Mouse (Mus musculus) limb, embryonic 12.5 days (tissue): ENCODE results near the gene Dph5. TPM values are rescaled to one million over a fixed set of nuclear protein-coding genes. Genes with fewer than 3 reads are reported as not detected.

Experiments
- ATAC-seq: fragments of 200-750 bp; cut with Nextera tagmentation; 2 replicates; pipeline ENCODE4 v1.8.0; 2017; ENCODE audit warnings: low read depth, moderate TSS enrichment; ENCODE audit not compliant: insufficient number of reproducible peaks, insufficient read depth, low FRiP score, low TSS enrichment
- H3K27ac ChIP-seq: fragments of 300-500 bp; sonication (generic); 2 replicates; pipeline ENCODE4 v1.5.1; 2016; ENCODE audit warnings: mild to moderate bottlenecking, moderate library complexity
- H3K27me3 ChIP-seq: fragments of 300-500 bp; sonication (generic); 2 replicates; pipeline ENCODE4 v1.6.1; 2016; ENCODE audit warnings: mild to moderate bottlenecking, moderate library complexity
- H3K36me3 ChIP-seq: fragments of 300-500 bp; sonication (generic); 2 replicates; pipeline ENCODE4 v1.6.1; 2016; ENCODE audit warnings: mild to moderate bottlenecking, moderate library complexity
- H3K4me1 ChIP-seq: fragments of 300-500 bp; sonication (generic); replicated peaks from 2 replicates; pipeline ENCODE4 v1.6.1; 2016
- H3K4me2 ChIP-seq: fragments of 300-500 bp; sonication (generic); 2 replicates; pipeline ENCODE4 v1.6.1; 2016; ENCODE audit warnings: mild to moderate bottlenecking, moderate library complexity
- H3K4me3 ChIP-seq: fragments of 300-500 bp; sonication (generic); replicated peaks from 2 replicates; pipeline ENCODE4 v1.5.1; 2016; ENCODE audit warnings: mild to moderate bottlenecking
- H3K9ac ChIP-seq: fragments of 300-500 bp; sonication (generic); replicated peaks from 2 replicates; pipeline ENCODE4 v1.6.1; 2016; ENCODE audit warnings: mild to moderate bottlenecking, moderate library complexity
- H3K9me3 ChIP-seq: fragments of 300-500 bp; sonication (generic); 2 replicates; pipeline ENCODE4 v1.6.1; 2016; ENCODE audit warnings: mild to moderate bottlenecking, moderate library complexity
- WGBS: fragments of 180-500 bp; shearing (Covaris S2); methylation state at CpG from one replicate; pipeline ENCODE4 v1.1.7; 2016; 5-methylcytosine and 5-hydroxymethylcytosine counted together
- polyA plus RNA-seq: library from polyadenylated mRNA; unstranded; fragments of >200 nt; fragmentation: Nextera tagmentation; extraction: Ambion mirVana; gene quantifications from 2 replicates; pipeline ENCODE4 v1.2.1, GENCODE M21; 2016

Gene Dph5
- polyA plus RNA-seq, 1 experiment from 2014 or later, result 25.7 TPM

DNA sequence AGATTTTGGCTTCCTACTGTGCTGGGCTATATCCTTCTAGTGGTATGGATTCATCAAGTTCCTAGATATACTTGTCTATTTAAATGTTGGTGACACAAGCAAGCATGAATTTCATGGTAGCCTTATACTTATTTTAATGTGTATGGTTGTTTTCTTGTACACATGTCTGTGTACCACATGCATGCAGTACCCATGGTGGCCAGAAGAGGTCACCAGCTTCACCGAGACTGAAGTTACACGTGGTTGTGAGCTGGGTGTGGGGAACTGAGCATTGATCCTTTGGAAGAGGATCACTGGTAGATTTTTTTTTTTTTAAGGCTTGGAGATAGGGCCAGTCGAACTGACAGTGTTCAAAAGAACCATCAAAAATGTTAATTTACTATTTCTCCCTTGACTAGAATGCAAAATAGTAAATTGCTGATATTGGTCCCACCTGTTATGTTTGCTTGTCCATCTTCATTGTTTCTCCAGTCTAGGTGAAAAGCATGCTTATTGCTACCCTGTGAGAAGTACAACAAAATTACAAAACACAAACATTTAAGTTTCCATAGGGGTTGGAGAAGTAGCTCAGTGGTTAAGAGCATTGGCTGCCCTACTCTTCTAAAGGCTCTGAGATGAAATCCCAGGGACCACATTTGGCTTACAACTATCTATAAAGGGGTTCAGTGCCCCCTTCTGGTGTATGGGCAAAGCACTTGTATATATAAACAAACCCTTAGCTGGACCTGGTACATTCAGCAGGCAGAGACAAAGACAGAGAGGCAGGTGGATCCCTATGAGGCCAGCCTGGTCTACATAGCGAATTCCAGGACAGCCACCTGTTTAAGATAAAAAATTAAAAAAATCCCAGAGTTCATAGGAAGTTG, 49.3 kb downstream of the Dph5 start:
- no peak for ATAC-seq
- 60% methylated on average over 4 of the region's 4 CpGs for WGBS
- Histone ChIP-seq H3K27me3 (no peaks in the 10 kb centered on the region), H3K27ac (no peak overlapping the region), H3K9me3 (no peaks in the 10 kb centered on the region), H3K4me3 (no peak overlapping the region), H3K4me2 (no peak overlapping the region), H3K4me1 (no peaks in the 10 kb centered on the region), H3K36me3 (peaks cover 29% of the 10 kb centered on the region), H3K9ac (no peak overlapping the region)

GRCm38 (mm10) chr3:115937807-115938206, 50.2 kb downstream of the Dph5 start:
- no peak overlapping the region for H3K9ac ChIP-seq
- peaks cover 36% of the 10 kb centered on the region for H3K36me3 ChIP-seq
- no peak overlapping the region for H3K4me2 ChIP-seq
- WGBS, result 88% methylated on average over 10 of the region's 10 CpGs
- H3K27ac ChIP-seq, result no peak overlapping the region
- no peak for ATAC-seq
- H3K4me1 ChIP-seq, result no peaks in the 10 kb centered on the region
- H3K4me3 ChIP-seq, result no peak overlapping the region
- H3K27me3 ChIP-seq, result no peaks in the 10 kb centered on the region
- no peaks in the 10 kb centered on the region for H3K9me3 ChIP-seq

DNA sequence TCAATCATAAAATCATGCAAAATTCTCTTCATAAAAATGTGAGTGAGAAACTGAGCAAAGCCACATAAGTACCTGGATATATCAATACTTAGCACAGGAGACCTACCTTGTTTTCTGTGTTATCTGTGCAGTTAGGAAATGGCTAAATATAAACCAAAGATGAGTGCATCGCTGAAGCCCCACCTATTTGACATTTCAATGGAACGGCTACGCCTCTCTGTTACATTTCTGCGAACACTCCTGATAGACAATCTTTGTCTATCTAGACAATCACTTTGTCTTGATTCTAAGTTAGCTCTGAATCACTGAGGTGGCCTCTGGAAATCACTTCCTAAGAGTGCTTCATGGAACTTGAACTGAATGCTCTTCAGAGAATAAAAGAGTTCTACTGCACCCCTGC, 52.9 kb downstream of the Dph5 start:
- no peak for ATAC-seq

DNA sequence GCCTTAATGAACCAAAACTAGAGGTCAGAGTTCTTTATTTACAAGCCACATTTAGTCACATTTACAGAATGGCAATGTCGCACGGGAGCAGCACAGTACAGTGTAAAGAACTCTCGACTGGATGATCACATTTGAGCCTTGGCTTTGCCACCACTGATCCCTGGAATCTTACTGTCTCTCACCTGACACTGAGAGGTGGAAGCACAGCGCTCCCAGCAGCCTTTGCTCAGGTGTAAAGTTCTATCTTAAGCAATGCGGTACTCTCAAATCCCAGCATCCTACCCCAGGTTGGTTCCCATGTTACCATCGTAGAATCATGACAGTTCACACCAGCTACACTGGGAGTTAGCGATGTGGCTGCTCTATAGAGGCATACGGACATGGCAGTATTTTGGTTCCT, 53.8 kb downstream of the Dph5 start:
- Histone ChIP-seq H3K27me3 (no peaks in the 10 kb centered on the region), H3K9ac (no peak overlapping the region), H3K4me3 (no peak overlapping the region), H3K27ac (no peak overlapping the region), H3K9me3 (no peaks in the 10 kb centered on the region), H3K4me2 (no peak overlapping the region), H3K36me3 (peaks cover 66% of the 10 kb centered on the region), H3K4me1 (no peaks in the 10 kb centered on the region)
- no peak for ATAC-seq
- WGBS, result 92% methylated on average over 8 of the region's 8 CpGs

More for the DNA sequence above, 52.9 kb downstream of the Dph5 start:
- peaks cover 60% of the 10 kb centered on the region for H3K36me3 ChIP-seq
- no peaks in the 10 kb centered on the region for H3K4me1 ChIP-seq
- H3K27ac ChIP-seq, result no peak overlapping the region
- no peaks in the 10 kb centered on the region for H3K27me3 ChIP-seq
- WGBS, result 94% methylated on average over 4 of the region's 4 CpGs
- H3K4me3 ChIP-seq, result no peak overlapping the region
- H3K9me3 ChIP-seq, result no peaks in the 10 kb centered on the region
- no peak overlapping the region for H3K9ac ChIP-seq
- H3K4me2 ChIP-seq, result no peak overlapping the region

GRCm38 (mm10) chr3:115944376-115944775, 56.7 kb downstream of the Dph5 start:
- no peak overlapping the region for H3K27ac ChIP-seq
- no peak for ATAC-seq
- H3K27me3 ChIP-seq, result no peaks in the 10 kb centered on the region
- no peak overlapping the region for H3K4me3 ChIP-seq
- 93% methylated on average over 6 of the region's 6 CpGs for WGBS
- H3K9me3 ChIP-seq, result no peaks in the 10 kb centered on the region
- H3K36me3 ChIP-seq, result peaks cover 69% of the 10 kb centered on the region
- no peak overlapping the region for H3K4me2 ChIP-seq
- no peaks in the 10 kb centered on the region for H3K4me1 ChIP-seq
- H3K9ac ChIP-seq, result no peak overlapping the region

- Histone ChIP-seq H3K4me2 (no peak overlapping the region), H3K27me3 (no peaks in the 10 kb centered on the region), H3K4me3 (no peak overlapping the region), H3K27ac (no peak overlapping the region), H3K9ac (no peak overlapping the region), H3K36me3 (peaks cover 74% of the 10 kb centered on the region), H3K9me3 (no peaks in the 10 kb centered on the region), H3K4me1 (no peaks in the 10 kb centered on the region)
- no peak for ATAC-seq
- WGBS, result 93% methylated on average over 8 of the region's 8 CpGs
Measured at GRCm38 (mm10) chr3:115946272-115946671, 58.6 kb downstream of the Dph5 start.

GRCm38 (mm10) chr3:115949220-115949920, 61.7 kb downstream of the Dph5 start:
- no peak overlapping the region for H3K9ac ChIP-seq
- H3K27ac ChIP-seq, result no peak overlapping the region
- peaks cover 74% of the 10 kb centered on the region for H3K36me3 ChIP-seq
- H3K4me2 ChIP-seq, result no peak overlapping the region
- no peak overlapping the region for H3K4me3 ChIP-seq
- no peaks in the 10 kb centered on the region for H3K9me3 ChIP-seq
- 76% methylated on average over 3 of the region's 3 CpGs for WGBS
- no peak for ATAC-seq
- no peaks in the 10 kb centered on the region for H3K27me3 ChIP-seq
- H3K4me1 ChIP-seq, result no peaks in the 10 kb centered on the region

DNA sequence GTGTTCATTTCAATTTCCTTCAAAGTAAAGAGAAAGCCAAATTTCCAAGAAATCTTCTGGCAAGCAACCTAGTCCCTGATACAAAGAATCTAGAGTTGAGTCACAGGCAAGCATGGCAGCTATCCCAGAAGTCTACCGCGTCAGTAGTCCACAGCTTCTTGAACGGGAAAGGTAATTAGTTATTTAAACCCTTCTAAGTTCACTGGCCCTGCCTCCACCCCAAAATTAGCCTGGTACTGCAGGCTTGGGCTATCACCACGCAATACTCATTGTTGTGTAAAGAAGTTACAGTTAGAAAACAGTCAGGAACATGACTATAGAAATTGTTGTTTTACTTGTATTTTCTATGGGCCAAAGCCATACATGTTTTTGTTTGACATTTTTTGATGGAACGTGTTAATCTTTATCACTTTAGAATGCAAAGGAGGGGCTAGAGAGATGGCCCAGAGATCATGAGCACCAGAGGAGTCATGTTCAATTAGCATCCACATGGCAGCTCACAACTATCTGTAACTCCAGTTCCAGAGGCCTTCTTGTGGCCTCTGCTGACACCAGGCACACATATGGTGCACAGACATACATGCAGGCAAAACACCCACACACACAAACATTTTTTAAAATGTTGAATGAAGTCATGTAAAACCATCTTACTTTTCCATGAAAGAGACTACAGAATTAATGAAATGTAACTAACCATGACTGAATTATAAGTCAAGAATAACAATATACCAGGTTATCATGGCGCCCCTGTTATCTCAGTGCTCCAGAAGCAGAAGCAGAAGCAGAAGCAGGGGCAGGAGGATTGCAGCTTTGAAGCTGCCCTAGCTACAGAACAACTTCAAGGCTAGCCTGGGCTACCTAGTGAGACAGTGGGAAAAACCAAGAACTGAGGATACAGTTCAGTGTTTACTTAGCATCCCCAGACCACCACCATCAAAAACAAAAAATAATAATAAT, 62.6 kb downstream of the Dph5 start:
- ATAC-seq, result no peak
- peaks cover 74% of the 10 kb centered on the region for H3K36me3 ChIP-seq
- no peak overlapping the region for H3K9ac ChIP-seq
- H3K9me3 ChIP-seq, result no peaks in the 10 kb centered on the region
- H3K27me3 ChIP-seq, result no peaks in the 10 kb centered on the region
- 88% methylated on average over 6 of the region's 6 CpGs for WGBS
- no peaks in the 10 kb centered on the region for H3K4me1 ChIP-seq
- no peak overlapping the region for H3K27ac ChIP-seq
- H3K4me3 ChIP-seq, result no peak overlapping the region
- H3K4me2 ChIP-seq, result no peak overlapping the region

DNA sequence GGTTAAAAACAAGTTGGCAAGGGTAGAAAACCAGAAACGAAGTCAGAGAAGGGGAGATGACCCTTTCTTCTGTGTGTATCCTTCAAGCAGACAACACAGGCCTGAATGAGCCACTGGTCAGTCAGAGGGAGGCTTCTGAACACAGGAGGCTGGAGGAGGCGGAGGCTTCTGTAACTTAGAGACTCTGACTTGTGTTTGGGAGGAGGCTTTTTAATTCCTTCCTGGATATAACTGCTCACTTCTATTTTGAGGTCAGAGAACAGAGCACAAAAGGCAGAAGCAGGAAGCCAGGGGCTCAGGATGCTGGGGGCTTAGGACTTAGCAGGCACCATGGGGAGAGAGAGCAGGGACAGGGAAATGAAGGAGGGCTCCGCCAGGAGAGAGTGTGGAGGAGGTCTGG, 63.6 kb downstream of the Dph5 start:
- Histone ChIP-seq H3K4me3 (no peak overlapping the region), H3K27ac (no peak overlapping the region), H3K4me2 (no peak overlapping the region), H3K4me1 (no peaks in the 10 kb centered on the region), H3K9ac (no peak overlapping the region), H3K36me3 (peaks cover 77% of the 10 kb centered on the region), H3K27me3 (no peaks in the 10 kb centered on the region), H3K9me3 (no peaks in the 10 kb centered on the region)
- WGBS, result 73% methylated on average over 3 of the region's 3 CpGs
- no peak for ATAC-seq

GRCm38 (mm10) chr3:115952356-115952755, 64.7 kb downstream of the Dph5 start:
- Histone ChIP-seq H3K27ac (no peak overlapping the region), H3K9ac (no peak overlapping the region), H3K4me2 (no peak overlapping the region), H3K36me3 (peaks cover 72% of the 10 kb centered on the region), H3K9me3 (no peaks in the 10 kb centered on the region), H3K27me3 (no peaks in the 10 kb centered on the region), H3K4me1 (no peaks in the 10 kb centered on the region), H3K4me3 (no peak overlapping the region)
- ATAC-seq, result no peak
- 85% methylated on average over 4 of the region's 4 CpGs for WGBS

GRCm38 (mm10) chr3:115953088-115953487, 65.5 kb downstream of the Dph5 start:
- H3K9me3 ChIP-seq, result no peaks in the 10 kb centered on the region
- peaks cover 74% of the 10 kb centered on the region for H3K36me3 ChIP-seq
- H3K4me3 ChIP-seq, result no peak overlapping the region
- H3K27ac ChIP-seq, result 0 out of 2 replicates have a peak overlapping the region, but pooled peaks have one; percentile 47
- no peak overlapping the region for H3K9ac ChIP-seq
- no peaks in the 10 kb centered on the region for H3K4me1 ChIP-seq
- H3K27me3 ChIP-seq, result no peaks in the 10 kb centered on the region
- no peak overlapping the region for H3K4me2 ChIP-seq
- WGBS, result 79% methylated on average over 3 of the region's 3 CpGs
- ATAC-seq, result no peak
